Mouse (Mus musculus): Measurements from ENCODE around the gene Asb18. TPM values are rescaled to one million over a fixed set of nuclear protein-coding genes. Genes with fewer than 3 reads are reported as not detected.
A peak's percentile ranks its signal among the peaks of the same experiment; 100 is the strongest.

Asb18 gene
- polyA plus RNA-seq, 1 experiment from 2014 or later: 0.66 TPM

DNA sequence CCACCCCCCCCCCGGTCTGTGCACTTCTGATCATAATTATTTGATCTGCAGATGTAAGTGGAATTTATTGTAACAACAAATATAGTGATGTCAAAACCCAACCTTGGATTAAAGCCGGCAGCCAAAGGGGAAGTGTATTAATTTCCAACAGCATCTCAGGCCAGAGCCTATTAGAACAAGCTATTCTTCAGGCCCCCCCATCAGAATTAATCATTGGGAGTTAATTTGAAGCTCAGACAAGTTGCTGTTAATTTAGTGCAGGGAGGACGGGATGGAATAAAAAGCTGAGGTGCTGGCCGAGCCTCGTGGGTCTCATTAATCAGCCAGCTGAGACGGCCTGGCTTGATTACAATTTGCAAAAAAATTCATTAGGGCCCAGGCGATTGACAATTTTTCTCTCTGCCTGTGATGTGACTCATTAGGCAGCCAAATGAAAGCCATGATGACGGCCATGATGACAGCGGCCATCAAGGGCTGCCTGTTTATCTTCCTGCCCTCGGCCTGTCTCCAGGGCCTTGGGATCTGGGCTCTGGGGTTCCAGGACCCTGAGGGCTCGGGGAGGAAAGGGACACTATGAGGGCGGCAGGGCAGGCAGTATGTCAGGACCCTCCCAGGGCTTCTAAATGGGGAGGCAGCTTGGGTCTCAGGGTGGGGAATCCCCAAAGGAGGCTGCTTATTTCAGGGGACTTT lies 88.8 kb downstream of the Asb18 start:
- H3K4me2 ChIP-seq (replicated peaks): peak overlapping the region; percentile 61
- peaks cover 81% of the 10 kb centered on the region for H3K27me3 ChIP-seq (ENCODE audit: control insufficient read depth, insufficient read depth, low read length)
- peak; percentile 9; the same call in 1 of the 2 replicates for ATAC-seq (ENCODE audit: low FRiP score)
- no peaks in the 10 kb centered on the region for H3K36me3 ChIP-seq (replicated peaks; ENCODE audit: control insufficient read depth, insufficient read depth)
- no peak for DNase-seq (ENCODE audit: low spot score)
- 0 out of 2 replicates have a peak overlapping the region, but pooled peaks have one; percentile 5 for H3K27ac ChIP-seq
- peaks cover 41% of the 10 kb centered on the region for H3K4me1 ChIP-seq (replicated peaks; ENCODE audit: control insufficient read depth, insufficient read depth, low read length)
- H3K9me3 ChIP-seq (ENCODE audit: control insufficient read depth, low read length): no peaks in the 10 kb centered on the region
- no peak overlapping the region for H3K9ac ChIP-seq
- WGBS: 21% methylated on average over 12 of the region's 12 CpGs
- H3K4me3 ChIP-seq (replicated peaks; ENCODE audit: low read length): peak overlapping the region; percentile 45

DNA sequence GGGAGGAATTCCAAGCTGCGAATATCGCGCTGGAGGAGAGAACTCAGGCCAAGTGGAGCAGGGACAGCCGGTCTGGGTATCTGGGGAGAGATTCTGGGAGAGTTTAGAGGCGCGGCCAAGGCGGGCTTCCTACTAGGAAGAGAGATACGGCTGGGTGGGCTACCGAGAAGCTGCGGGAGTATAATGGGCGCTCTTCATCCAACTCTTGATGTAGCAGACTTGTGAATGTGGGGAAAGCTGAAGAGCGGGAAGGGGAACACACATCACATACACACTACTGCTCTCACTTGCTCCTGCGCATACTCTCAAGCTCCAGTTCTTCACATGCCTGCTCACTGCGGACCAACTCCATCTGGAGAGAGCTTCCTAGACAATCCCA lies 90.8 kb downstream of the Asb18 start:
- Histone ChIP-seq H3K9me3 (ENCODE audit: control insufficient read depth, low read length) (no peaks in the 10 kb centered on the region), H3K27ac (no peak overlapping the region), H3K4me2 (replicated peaks) (peak overlapping the region; percentile 41), H3K4me1 (replicated peaks; ENCODE audit: control insufficient read depth, insufficient read depth, low read length) (peaks cover 36% of the 10 kb centered on the region), H3K36me3 (replicated peaks; ENCODE audit: control insufficient read depth, insufficient read depth) (no peaks in the 10 kb centered on the region), H3K27me3 (ENCODE audit: control insufficient read depth, insufficient read depth, low read length) (peaks cover 91% of the 10 kb centered on the region), H3K9ac (no peak overlapping the region), H3K4me3 (replicated peaks; ENCODE audit: low read length) (no peak overlapping the region)
- WGBS: 10% methylated on average over 14 of the region's 14 CpGs
- no peak for DNase-seq (ENCODE audit: low spot score)
- ATAC-seq (ENCODE audit: low FRiP score): no peak

DNA sequence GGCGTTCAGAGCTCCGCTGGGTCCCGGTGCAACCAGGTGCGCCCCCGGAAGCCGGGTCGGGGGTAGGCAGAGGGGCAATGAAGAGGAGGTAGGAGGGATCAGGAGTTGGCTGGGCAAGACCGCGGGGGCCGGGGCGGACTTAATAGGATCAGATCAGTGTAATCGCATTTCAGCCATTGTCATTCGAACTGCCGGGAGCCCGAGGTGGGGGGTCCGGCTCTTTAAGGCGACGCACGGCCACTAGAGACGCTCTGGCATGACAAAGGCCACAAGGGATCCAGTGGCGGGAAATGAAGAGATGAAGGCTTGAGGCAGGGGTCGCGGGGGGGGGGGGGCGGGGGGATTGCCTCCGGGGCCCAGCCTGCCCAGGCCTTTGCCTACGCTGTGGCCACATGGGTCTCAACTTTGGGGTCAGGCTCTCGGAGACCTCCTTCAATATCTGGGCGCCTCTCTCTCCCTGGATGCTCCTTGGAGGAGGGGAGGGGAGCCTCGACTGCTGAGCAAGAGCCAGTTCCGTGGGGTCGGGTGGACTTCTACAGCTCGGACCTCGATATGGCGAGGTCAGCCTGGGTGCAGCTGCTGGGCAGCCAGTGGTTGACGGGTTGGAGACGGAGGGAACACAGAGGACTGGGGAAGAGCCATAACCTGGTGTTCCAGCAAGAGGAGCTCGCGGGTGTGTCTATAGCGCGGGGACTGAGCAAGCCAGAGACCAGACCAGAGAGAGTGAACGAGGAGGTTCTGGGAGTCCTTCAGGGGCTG lies 91.4 kb downstream of the Asb18 start:
- H3K27ac ChIP-seq: no peak overlapping the region
- 2% methylated on average over 36 of the region's 41 CpGs for WGBS
- H3K9ac ChIP-seq: no peak overlapping the region; the same call in 1 of the 2 replicates
- peak overlapping the region; percentile 41 for H3K4me2 ChIP-seq (replicated peaks)
- DNase-seq (ENCODE audit: low spot score) (no peak), ATAC-seq (ENCODE audit: low FRiP score) (no peak)
- peak overlapping the region; percentile 7; the same call in 1 of the 2 replicates for H3K4me3 ChIP-seq (replicated peaks; ENCODE audit: low read length)
- no peaks in the 10 kb centered on the region for H3K36me3 ChIP-seq (replicated peaks; ENCODE audit: control insufficient read depth, insufficient read depth)
- peaks cover 88% of the 10 kb centered on the region for H3K27me3 ChIP-seq (ENCODE audit: control insufficient read depth, insufficient read depth, low read length)
- H3K9me3 ChIP-seq (ENCODE audit: control insufficient read depth, low read length): no peaks in the 10 kb centered on the region
- H3K4me1 ChIP-seq (replicated peaks; ENCODE audit: control insufficient read depth, insufficient read depth, low read length): peaks cover 36% of the 10 kb centered on the region

DNA sequence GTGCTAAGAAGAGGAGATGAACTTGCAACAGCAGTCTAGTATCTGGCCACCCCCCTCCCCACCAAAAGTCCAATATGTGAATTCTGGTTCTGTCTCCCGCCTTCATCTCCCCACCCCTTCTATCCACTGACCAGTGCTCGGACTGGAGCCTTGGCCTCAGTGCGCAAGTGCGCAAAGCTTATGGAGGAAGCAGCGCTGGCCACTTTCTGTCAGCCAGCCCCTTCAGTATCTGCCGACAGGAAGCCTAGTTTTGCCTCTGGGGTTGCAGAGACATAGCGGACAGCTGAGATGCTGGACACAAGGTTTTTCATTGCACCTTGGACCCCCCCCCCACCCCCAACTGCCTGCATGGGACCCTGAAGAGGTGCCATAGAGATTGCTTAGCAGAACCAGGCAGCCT lies 92.2 kb downstream of the Asb18 start:
- no peak for ATAC-seq (ENCODE audit: low FRiP score)
- H3K9ac ChIP-seq: no peak overlapping the region
- 5% methylated on average over 7 of the region's 7 CpGs for WGBS
- DNase-seq (ENCODE audit: low spot score): no peak
- peaks cover 36% of the 10 kb centered on the region for H3K4me1 ChIP-seq (replicated peaks; ENCODE audit: control insufficient read depth, insufficient read depth, low read length)
- H3K4me3 ChIP-seq (replicated peaks; ENCODE audit: low read length): peak overlapping the region; percentile 7; the same call in 1 of the 2 replicates
- H3K27me3 ChIP-seq (ENCODE audit: control insufficient read depth, insufficient read depth, low read length): peaks cover 88% of the 10 kb centered on the region
- no peaks in the 10 kb centered on the region for H3K9me3 ChIP-seq (ENCODE audit: control insufficient read depth, low read length)
- H3K27ac ChIP-seq: no peak overlapping the region
- H3K36me3 ChIP-seq (replicated peaks; ENCODE audit: control insufficient read depth, insufficient read depth): no peaks in the 10 kb centered on the region
- H3K4me2 ChIP-seq (replicated peaks): peak overlapping the region; percentile 41

DNA sequence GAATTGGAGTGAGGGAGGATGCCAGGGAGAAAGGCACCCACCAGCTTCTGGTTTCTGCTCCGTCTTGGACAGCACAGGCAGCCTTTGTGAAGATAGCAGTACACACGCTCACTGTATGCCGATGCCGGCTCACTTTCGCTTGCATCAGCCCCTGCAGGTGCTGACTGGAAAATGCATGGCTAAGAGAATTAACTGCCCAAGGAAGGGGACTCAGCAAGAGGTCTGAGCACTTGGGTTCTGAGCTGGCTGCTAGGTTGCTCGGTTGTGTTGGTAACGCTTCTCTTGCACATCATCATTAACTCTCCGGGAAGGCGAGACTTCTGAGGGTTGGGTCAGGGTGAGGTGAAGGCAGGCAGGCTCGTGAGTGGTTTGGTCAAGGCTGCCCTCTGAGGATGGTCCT lies 92.7 kb downstream of the Asb18 start:
- 0 out of 2 replicates have a peak overlapping the region, but pooled peaks have one; percentile 41 for H3K4me2 ChIP-seq (replicated peaks)
- no peak overlapping the region for H3K4me3 ChIP-seq (replicated peaks; ENCODE audit: low read length)
- H3K27me3 ChIP-seq (ENCODE audit: control insufficient read depth, insufficient read depth, low read length): peaks cover 88% of the 10 kb centered on the region
- H3K4me1 ChIP-seq (replicated peaks; ENCODE audit: control insufficient read depth, insufficient read depth, low read length): peaks cover 36% of the 10 kb centered on the region
- WGBS: 2% methylated on average over 10 of the region's 10 CpGs
- no peaks in the 10 kb centered on the region for H3K9me3 ChIP-seq (ENCODE audit: control insufficient read depth, low read length)
- H3K36me3 ChIP-seq (replicated peaks; ENCODE audit: control insufficient read depth, insufficient read depth): no peaks in the 10 kb centered on the region
- H3K27ac ChIP-seq: no peak overlapping the region
- no peak for ATAC-seq (ENCODE audit: low FRiP score)
- H3K9ac ChIP-seq: no peak overlapping the region
- no peak for DNase-seq (ENCODE audit: low spot score)

DNA sequence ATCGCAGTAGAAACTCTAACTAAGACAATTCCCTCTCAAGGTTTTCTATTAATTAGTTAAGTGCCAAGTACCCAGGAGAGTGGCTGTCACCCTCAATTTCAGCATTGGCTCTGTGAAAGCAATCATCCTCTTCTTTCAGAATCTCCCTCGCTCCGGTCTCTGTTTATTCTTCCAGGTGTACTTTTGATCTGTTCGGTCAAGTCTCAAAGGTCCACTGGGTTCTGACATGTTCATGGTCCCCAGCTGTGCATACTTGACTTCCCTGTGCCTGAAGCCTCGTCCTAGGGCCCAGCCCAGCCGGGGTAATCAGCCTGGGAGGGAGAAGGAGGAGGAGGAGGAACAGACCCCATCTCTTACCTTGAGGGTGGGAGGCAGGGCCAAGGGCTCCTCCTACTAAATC lies 95.3 kb downstream of the Asb18 start:
- DNase-seq (ENCODE audit: low spot score) (no peak), ATAC-seq (ENCODE audit: low FRiP score) (no peak)
- Histone ChIP-seq H3K4me3 (replicated peaks; ENCODE audit: low read length) (no peak overlapping the region), H3K4me1 (replicated peaks; ENCODE audit: control insufficient read depth, insufficient read depth, low read length) (peaks cover 23% of the 10 kb centered on the region), H3K27me3 (ENCODE audit: control insufficient read depth, insufficient read depth, low read length) (peaks cover 71% of the 10 kb centered on the region), H3K36me3 (replicated peaks; ENCODE audit: control insufficient read depth, insufficient read depth) (no peaks in the 10 kb centered on the region), H3K9ac (no peak overlapping the region), H3K27ac (no peak overlapping the region), H3K4me2 (replicated peaks) (no peak overlapping the region), H3K9me3 (ENCODE audit: control insufficient read depth, low read length) (no peaks in the 10 kb centered on the region)
- 87% methylated on average over 6 of the region's 6 CpGs for WGBS

DNA sequence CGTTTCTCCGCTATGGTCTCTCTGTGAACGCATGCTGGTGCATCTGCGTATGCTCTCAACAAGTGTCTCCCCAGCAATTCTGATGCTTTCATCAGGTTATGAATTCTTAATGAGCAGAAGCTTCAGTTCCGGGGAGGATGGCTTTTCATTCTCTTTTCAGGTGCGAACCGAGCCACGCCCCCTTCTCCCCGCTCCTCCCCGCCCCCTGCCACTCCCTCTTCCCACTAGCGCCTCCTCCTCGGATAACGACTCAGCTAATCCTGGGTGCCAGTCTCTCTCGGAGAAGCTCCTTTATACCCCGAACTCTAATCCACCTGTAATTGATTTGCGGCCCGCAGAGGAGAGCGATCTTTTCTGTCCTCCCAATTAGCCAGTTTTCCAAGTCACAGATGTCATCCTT lies 96.4 kb downstream of the Asb18 start:
- no peak overlapping the region for H3K4me3 ChIP-seq (replicated peaks; ENCODE audit: low read length)
- H3K4me2 ChIP-seq (replicated peaks): no peak overlapping the region
- ATAC-seq (ENCODE audit: low FRiP score): no peak
- peaks cover 17% of the 10 kb centered on the region for H3K4me1 ChIP-seq (replicated peaks; ENCODE audit: control insufficient read depth, insufficient read depth, low read length)
- no peaks in the 10 kb centered on the region for H3K9me3 ChIP-seq (ENCODE audit: control insufficient read depth, low read length)
- no peaks in the 10 kb centered on the region for H3K36me3 ChIP-seq (replicated peaks; ENCODE audit: control insufficient read depth, insufficient read depth)
- 43% methylated on average over 18 of the region's 18 CpGs for WGBS
- no peak for DNase-seq (ENCODE audit: low spot score)
- no peak overlapping the region for H3K27ac ChIP-seq
- H3K27me3 ChIP-seq (ENCODE audit: control insufficient read depth, insufficient read depth, low read length): peaks cover 60% of the 10 kb centered on the region
- no peak overlapping the region for H3K9ac ChIP-seq

DNA sequence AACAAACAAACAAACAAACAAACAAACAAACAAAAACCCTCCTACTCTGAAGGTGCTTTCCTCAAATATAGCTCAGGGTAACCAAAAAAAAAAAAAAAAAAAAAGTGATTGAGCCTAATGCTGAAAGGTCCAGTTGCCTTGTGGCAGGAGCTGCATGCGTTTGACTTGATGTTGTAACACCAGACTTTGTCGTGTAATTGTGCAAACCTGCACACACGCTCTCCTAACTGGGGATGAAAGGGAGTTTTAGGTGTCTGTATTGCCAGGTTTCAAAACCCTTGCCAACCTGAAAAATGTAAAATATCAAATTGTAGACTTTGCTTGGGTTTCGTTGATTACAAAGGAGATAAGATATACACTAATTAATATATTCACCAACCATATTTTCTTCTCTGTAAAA lies 100.9 kb downstream of the Asb18 start:
- Histone ChIP-seq H3K36me3 (replicated peaks; ENCODE audit: control insufficient read depth, insufficient read depth) (no peaks in the 10 kb centered on the region), H3K27me3 (ENCODE audit: control insufficient read depth, insufficient read depth, low read length) (peaks cover 21% of the 10 kb centered on the region), H3K4me1 (replicated peaks; ENCODE audit: control insufficient read depth, insufficient read depth, low read length) (no peaks in the 10 kb centered on the region), H3K9ac (no peak overlapping the region), H3K9me3 (ENCODE audit: control insufficient read depth, low read length) (no peaks in the 10 kb centered on the region), H3K4me2 (replicated peaks) (no peak overlapping the region), H3K27ac (no peak overlapping the region), H3K4me3 (replicated peaks; ENCODE audit: low read length) (no peak overlapping the region)
- 83% methylated on average over 4 of the region's 4 CpGs for WGBS
- no peak for ATAC-seq (ENCODE audit: low FRiP score)
- no peak for DNase-seq (ENCODE audit: low spot score)

DNA sequence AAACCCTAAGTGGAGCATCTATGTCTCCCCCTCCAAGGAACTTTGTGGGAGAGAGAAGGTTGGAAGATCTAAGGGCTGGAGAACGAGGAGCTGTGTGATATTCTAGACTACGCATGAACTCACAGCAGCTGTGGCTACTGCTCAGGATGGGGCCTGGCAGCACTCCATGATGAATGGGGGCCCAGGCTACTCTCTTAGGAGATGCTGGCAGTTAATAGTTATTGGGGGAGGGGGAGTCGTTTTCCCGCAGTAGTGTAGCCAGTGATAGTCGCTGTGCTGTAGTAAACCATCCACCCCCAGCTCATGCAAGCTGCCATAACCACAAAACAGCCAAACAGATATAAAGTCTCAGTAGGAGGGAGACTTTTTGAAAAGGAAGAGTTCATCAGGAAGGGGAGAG lies 102.1 kb downstream of the Asb18 start:
- Histone ChIP-seq H3K4me3 (replicated peaks; ENCODE audit: low read length) (no peak overlapping the region), H3K4me2 (replicated peaks) (no peak overlapping the region), H3K9ac (no peak overlapping the region), H3K4me1 (replicated peaks; ENCODE audit: control insufficient read depth, insufficient read depth, low read length) (no peaks in the 10 kb centered on the region), H3K27ac (no peak overlapping the region), H3K9me3 (ENCODE audit: control insufficient read depth, low read length) (no peaks in the 10 kb centered on the region), H3K27me3 (ENCODE audit: control insufficient read depth, insufficient read depth, low read length) (peaks cover 11% of the 10 kb centered on the region; the same call in 1 of the 2 replicates), H3K36me3 (replicated peaks; ENCODE audit: control insufficient read depth, insufficient read depth) (no peaks in the 10 kb centered on the region)
- WGBS: 24% methylated on average over 5 of the region's 5 CpGs
- DNase-seq (ENCODE audit: low spot score) (no peak), ATAC-seq (ENCODE audit: low FRiP score) (0 out of 2 replicates have a peak, but pooled peaks have one; percentile 31)

All from hindbrain, embryonic 14.5 days (tissue).